Mouse (Mus musculus) kidney, postnatal 0 days (tissue): ENCODE data around the gene Cog5. TPM values are rescaled to one million over a fixed set of nuclear protein-coding genes. Genes with fewer than 3 reads are reported as not detected.
A peak's percentile ranks its signal among the peaks of the same experiment; 100 is the strongest.

Experiments
- ATAC-seq: fragments of 200-750 bp; cut with Nextera tagmentation; replicated peaks from 2 replicates; pipeline ENCODE4 v1.8.0; 2017; ENCODE audit warnings: low read depth, moderate number of reproducible peaks, moderate TSS enrichment, moderate library complexity; ENCODE audit not compliant: low FRiP score
- DNase-seq: peaks from one replicate; pipeline ENCODE4 v3.0.0-alpha.2; 2016; ENCODE audit warnings: low spot score
- H3K27ac ChIP-seq: fragments of 300-500 bp; sonication (generic); 2 replicates; pipeline ENCODE4 v1.5.1; 2014; ENCODE audit warnings: mild to moderate bottlenecking
- H3K27me3 ChIP-seq: fragments of 300-500 bp; sonication (generic); 2 replicates; pipeline ENCODE4 v1.6.1; 2014; ENCODE audit warnings: low read length, mixed read lengths; ENCODE audit not compliant: insufficient read depth
- H3K36me3 ChIP-seq: fragments of 300-500 bp; sonication (generic); 2 replicates; pipeline ENCODE4 v1.6.1; 2014; ENCODE audit warnings: low read length, mixed read lengths; ENCODE audit not compliant: insufficient read depth
- H3K4me1 ChIP-seq: fragments of 300-500 bp; sonication (generic); replicated peaks from 2 replicates; pipeline ENCODE4 v1.6.1; 2014; ENCODE audit warnings: antibody characterized with exemption, low read length, mixed read lengths; ENCODE audit not compliant: insufficient read depth
- H3K4me2 ChIP-seq: fragments of 300-500 bp; sonication (generic); 2 replicates; pipeline ENCODE4 v1.6.1; 2014; ENCODE audit warnings: mild to moderate bottlenecking, low read length, moderate library complexity, mixed read lengths
- H3K4me3 ChIP-seq: fragments of 300-500 bp; sonication (generic); replicated peaks from 2 replicates; pipeline ENCODE4 v1.5.1; 2014; ENCODE audit warnings: low read depth, low read length
- H3K9ac ChIP-seq: fragments of 300-500 bp; sonication (generic); 2 replicates; pipeline ENCODE4 v1.6.1; 2014; ENCODE audit warnings: low read depth, low read length
- H3K9me3 ChIP-seq: fragments of 300-500 bp; sonication (generic); replicated peaks from 2 replicates; pipeline ENCODE4 v1.6.1; 2016; ENCODE audit warnings: low read length, inconsistent platforms, mixed read lengths
- CTCF ChIP-seq: IDR thresholded peaks from 2 replicates; pipeline ENCODE4 v1.5.1; 2016; ENCODE audit warnings: antibody characterized with exemption, low read depth, mild to moderate bottlenecking, moderate library complexity
- WGBS: fragments of 180-500 bp; shearing (Covaris S2); extraction: QIAGEN DNeasy Blood & Tissue Kit; methylation state at CpG from one replicate; pipeline ENCODE4 v1.1.7; 2014; 5-methylcytosine and 5-hydroxymethylcytosine counted together
- polyA plus RNA-seq: library from polyadenylated mRNA; unstranded; fragments of >200 nt; fragmentation: Nextera tagmentation; extraction: Ambion mirVana; gene quantifications from 2 replicates; pipeline ENCODE4 v1.2.1, GENCODE M21; 2015

Cog5 gene
- polyA plus RNA-seq, 1 experiment from 2014 or later = 22.9 TPM

DNA sequence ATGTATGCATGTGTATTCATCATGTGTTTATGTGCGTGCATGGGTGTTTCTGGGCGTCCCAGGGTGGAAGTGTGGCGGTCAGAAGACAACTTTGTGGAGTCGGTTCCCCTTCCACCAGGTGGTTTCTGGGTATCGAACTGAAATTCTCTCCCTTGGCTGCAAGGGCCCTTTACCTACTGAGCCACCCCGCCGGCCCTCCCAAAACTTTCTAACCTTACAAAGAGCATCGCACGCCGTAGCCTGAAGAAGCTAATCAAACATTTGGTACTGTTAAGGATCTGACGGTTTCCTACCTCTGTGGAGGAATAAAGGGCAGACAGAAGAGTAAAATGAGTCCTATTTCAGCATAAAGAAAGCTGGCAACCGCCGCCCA lies 20.7 kb upstream of the Cog5 start:
- Histone ChIP-seq H3K36me3 (0 out of 2 replicates have a peak, but pooled peaks cover 4% of the 10 kb centered on the region), H3K9me3 (no peaks in the 10 kb centered on the region), H3K4me1 (no peaks in the 10 kb centered on the region; the same call in 1 of the 2 replicates), H3K9ac (peak overlapping the region; percentile 79), H3K27me3 (no peaks in the 10 kb centered on the region), H3K27ac (peak overlapping the region; percentile 65; the same call in 1 of the 2 replicates), H3K4me3 (peak overlapping the region; percentile 59), H3K4me2 (peak overlapping the region; percentile 79)
- DNase-seq (no peak), ATAC-seq (peak; percentile 15; the same call in 1 of the 2 replicates)
- WGBS = 9% methylated on average over 13 of the region's 13 CpGs
- TF ChIP-seq CTCF = no peak

DNA sequence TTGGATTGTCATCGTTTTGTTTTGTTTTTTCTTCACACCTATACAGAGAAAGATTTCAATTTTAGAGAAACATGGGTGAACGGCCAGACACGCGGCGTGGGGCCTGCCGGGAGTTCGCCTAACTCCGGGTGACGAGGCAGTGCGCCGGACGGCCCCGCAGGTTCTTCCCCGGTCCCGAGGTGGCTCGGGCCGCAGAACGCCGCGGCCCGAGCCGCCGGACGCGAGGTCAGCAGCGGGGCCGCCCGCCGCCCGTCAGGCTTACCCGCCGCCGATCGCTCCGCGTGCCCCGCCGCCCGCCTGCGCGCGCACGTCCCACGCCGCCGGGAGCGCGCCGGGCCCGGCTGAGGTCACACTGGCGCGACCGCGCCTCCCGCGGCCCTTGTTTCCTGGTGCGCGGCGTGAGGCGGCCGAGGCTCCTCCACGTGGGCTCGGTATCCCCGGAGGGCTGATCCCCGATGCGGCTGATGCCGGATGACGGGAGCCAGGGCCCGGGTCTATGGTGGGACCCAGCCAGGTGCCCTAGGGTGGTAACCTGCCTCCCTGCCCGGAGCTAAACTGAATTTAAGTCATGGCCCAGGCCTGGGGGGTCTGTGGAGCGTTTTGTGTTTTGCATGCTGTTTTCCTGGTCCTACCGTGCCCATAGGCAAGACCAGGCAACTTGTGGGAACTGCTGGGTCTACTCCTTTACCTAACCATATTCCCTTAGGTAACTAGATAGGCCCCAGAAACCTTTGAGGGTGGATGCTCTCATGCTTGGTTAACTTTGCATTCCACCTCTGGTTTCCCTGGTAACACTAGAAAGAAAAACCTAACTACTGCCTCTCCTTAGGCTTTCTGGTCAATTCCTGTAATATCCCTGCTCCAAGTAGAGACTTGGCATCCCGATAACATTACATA lies 20.1 kb upstream of the Cog5 start, which contains the start of gene Bcap29:
Bcap29 (minus strand) TSS at position 316 of the 897 bp plus-strand sequence.
- H3K4me1 ChIP-seq = no peaks in the 10 kb centered on the region; the same call in 1 of the 2 replicates
- WGBS = 1% methylated on average over 59 of the region's 73 CpGs
- TF ChIP-seq CTCF = no peak
- H3K9me3 ChIP-seq = no peaks in the 10 kb centered on the region
- peak within 1 kb of the TSS; percentile 59 for H3K4me3 ChIP-seq
- H3K27ac ChIP-seq = peak within 1 kb of the TSS; percentile 65; the same call in 1 of the 2 replicates
- peak within 1 kb of the TSS; percentile 79 for H3K9ac ChIP-seq
- no peaks in the 10 kb centered on the region for H3K27me3 ChIP-seq
- H3K4me2 ChIP-seq = peak within 1 kb of the TSS; percentile 79
- peak; percentile 91 for ATAC-seq
- 0 out of 2 replicates have a peak, but pooled peaks cover 4% of the 10 kb centered on the region for H3K36me3 ChIP-seq
- DNase-seq = peak; percentile 76

DNA sequence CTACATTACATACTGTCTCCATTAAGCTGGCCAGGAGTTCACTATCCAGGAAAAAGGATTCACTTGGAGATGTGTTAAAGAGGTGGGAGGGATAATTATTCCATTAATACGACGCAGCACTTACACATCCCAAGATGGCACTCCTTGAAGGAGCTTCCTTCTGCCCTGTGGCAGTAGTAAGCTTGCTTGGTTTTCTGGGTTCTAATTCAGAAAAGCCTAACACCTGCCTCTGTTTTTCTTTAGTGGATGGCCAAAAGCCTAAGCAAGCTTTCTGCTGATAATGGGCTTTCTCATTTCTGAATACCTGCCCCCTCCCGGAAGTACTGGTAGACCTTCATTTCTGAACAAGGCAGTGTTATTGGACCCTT lies 19.4 kb upstream of the Cog5 start:
- no peaks in the 10 kb centered on the region; the same call in 1 of the 2 replicates for H3K4me1 ChIP-seq
- H3K27ac ChIP-seq = no peak overlapping the region
- no peaks in the 10 kb centered on the region for H3K27me3 ChIP-seq
- DNase-seq (no peak), ATAC-seq (peak; percentile 22; the same call in 1 of the 2 replicates)
- WGBS = 84% methylated on average over 3 of the region's 3 CpGs
- 0 out of 2 replicates have a peak overlapping the region, but pooled peaks have one; percentile 79 for H3K9ac ChIP-seq
- no peaks in the 10 kb centered on the region for H3K9me3 ChIP-seq
- H3K4me3 ChIP-seq = no peak overlapping the region
- TF ChIP-seq CTCF = no peak
- H3K36me3 ChIP-seq = no peaks in the 10 kb centered on the region
- H3K4me2 ChIP-seq = peak overlapping the region; percentile 79

DNA sequence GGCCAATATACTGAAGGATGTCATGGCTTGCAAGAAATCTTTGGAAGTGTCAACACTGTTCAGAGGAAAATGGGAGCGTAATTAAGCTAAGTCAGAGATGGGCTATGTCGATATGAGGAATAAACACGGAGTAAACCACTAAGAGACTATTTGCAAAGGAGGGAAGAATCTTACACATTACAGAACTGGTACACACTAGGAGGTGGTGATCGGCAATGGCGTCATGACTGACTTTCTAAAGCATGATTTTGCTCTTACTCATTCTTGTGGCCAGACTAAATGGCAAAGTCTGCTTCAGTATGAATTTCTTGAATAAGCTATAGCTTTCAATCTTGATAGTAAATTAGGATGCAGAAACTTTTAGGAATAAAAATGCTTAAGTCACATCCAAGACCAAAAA lies 1.1 kb upstream of the Cog5 start:
- ATAC-seq (no peak), DNase-seq (no peak)
- Histone ChIP-seq H3K9ac (no peak overlapping the region), H3K4me2 (peak overlapping the region; percentile 59; the same call in 1 of the 2 replicates), H3K9me3 (no peaks in the 10 kb centered on the region), H3K36me3 (no peaks in the 10 kb centered on the region; the same call in 1 of the 2 replicates), H3K27ac (no peak overlapping the region), H3K27me3 (no peaks in the 10 kb centered on the region), H3K4me1 (peaks cover 4% of the 10 kb centered on the region; the same call in 1 of the 2 replicates), H3K4me3 (no peak overlapping the region; the same call in 1 of the 2 replicates)
- TF ChIP-seq CTCF = no peak
- WGBS = 72% methylated on average over 5 of the region's 5 CpGs

DNA sequence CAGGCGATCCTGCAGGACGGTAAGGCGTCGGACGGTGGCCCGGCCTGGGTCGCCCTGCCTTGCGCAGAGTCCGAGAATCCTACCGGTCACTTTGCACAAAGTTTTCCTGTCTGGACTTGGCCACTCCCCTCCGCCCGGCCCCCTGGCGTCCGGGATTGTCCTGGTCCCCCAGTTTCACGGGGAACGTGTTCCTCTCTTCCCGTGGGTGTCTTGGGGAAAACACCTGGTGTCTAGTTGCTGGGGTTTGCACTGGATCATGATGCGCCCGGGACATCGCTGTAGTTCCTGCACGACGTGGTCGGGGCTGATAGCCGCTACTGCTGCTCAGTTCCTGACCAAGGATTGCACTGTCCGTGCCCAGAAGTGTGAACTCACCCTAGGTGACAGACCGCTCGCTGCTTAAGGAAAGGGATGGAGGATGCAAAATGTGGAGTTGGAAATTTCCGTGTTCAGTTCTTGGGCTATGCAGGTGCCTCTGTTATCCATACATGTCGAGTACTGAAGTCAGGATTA lies 352 bp downstream of the Cog5 start:
- ATAC-seq = peak; percentile 82
- Histone ChIP-seq H3K9me3 (no peaks in the 10 kb centered on the region), H3K27me3 (no peaks in the 10 kb centered on the region), H3K36me3 (no peaks in the 10 kb centered on the region; the same call in 1 of the 2 replicates), H3K4me2 (peak overlapping the region; percentile 59), H3K4me1 (peaks cover 4% of the 10 kb centered on the region; the same call in 1 of the 2 replicates), H3K4me3 (peak overlapping the region; percentile 93), H3K9ac (peak overlapping the region; percentile 83), H3K27ac (peak overlapping the region; percentile 86; the same call in 1 of the 2 replicates)
- WGBS = under 1% methylated on average over 29 of the region's 29 CpGs
- TF ChIP-seq CTCF = peak; percentile 59
- no peak for DNase-seq

DNA sequence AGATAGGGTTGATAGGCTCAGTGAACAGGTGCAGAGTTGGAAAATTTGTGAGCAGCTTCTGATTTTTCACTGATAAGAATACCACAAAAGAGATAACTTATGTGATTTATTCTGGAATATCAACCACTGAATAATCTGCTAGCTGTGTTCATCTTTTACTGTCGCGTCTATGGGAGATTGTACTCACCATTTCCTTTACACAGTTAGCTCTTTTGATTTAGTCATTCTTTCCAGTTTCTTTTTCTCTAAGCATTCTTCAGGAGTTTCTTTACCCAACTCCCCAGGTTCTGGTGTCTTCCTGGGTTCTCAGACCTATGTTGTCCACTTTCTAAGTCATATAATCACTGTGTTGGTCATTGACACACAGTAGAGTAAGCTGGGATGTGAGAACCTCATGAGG lies 2.2 kb downstream of the Cog5 start:
- no peak overlapping the region for H3K4me3 ChIP-seq

More for the DNA sequence above, 2.2 kb downstream of the Cog5 start:
- Histone ChIP-seq H3K9ac (no peak overlapping the region), H3K36me3 (peaks cover 2% of the 10 kb centered on the region; the same call in 1 of the 2 replicates), H3K4me1 (peaks cover 4% of the 10 kb centered on the region; the same call in 1 of the 2 replicates), H3K9me3 (no peaks in the 10 kb centered on the region), H3K27me3 (no peaks in the 10 kb centered on the region), H3K27ac (no peak overlapping the region), H3K4me2 (no peak overlapping the region)
- ATAC-seq (no peak), DNase-seq (no peak)
- TF ChIP-seq CTCF = no peak
- WGBS = 99% methylated on average over 2 of the region's 2 CpGs
